Mouse (Mus musculus) bone marrow, adult 2 months (tissue): ENCODE measurements around the gene Rbm20. TPM values are rescaled to one million over a fixed set of nuclear protein-coding genes. Genes with fewer than 3 reads are reported as not detected.
A peak's percentile ranks its signal among the peaks of the same experiment; 100 is the strongest.
"Not testable (repeated sequence)": the region's sequence is repeated elsewhere in the genome, so short reads cannot be mapped to it uniquely, and the experiment has no call there.

Experiments
- H3K27ac ChIP-seq: fragments of 200-500 bp; 2 replicates; pipeline ENCODE4 v1.5.1; 2012; ENCODE audit warnings: low read depth, mild to moderate bottlenecking, control low read depth, inconsistent platforms, low read length; ENCODE audit not compliant: control insufficient read depth, poor library complexity, insufficient read depth
- H3K4me1 ChIP-seq: fragments of 200-500 bp; 2 replicates; pipeline ENCODE4 v1.6.1; 2011; ENCODE audit warnings: low read length; ENCODE audit not compliant: control insufficient read depth, insufficient read depth
- H3K4me3 ChIP-seq: fragments of 200-500 bp; replicated peaks from 2 replicates; pipeline ENCODE3; 2011; ENCODE audit warnings: mild to moderate bottlenecking, low read depth, low read length, control low read depth; ENCODE audit not compliant: control insufficient read depth
- CTCF ChIP-seq: fragments of 200-500 bp; IDR thresholded peaks from 2 replicates; pipeline ENCODE4 v1.5.1; 2011; ENCODE audit warnings: low read length, control low read depth; ENCODE audit not compliant: control insufficient read depth, insufficient read depth
- POLR2A ChIP-seq: fragments of 200-500 bp; IDR thresholded peaks from 2 replicates; pipeline ENCODE4 v1.6.1; 2011; ENCODE audit warnings: low read depth, mild to moderate bottlenecking, control low read depth, low read length, borderline replicate concordance; ENCODE audit not compliant: control insufficient read depth
- WGBS: fragments of 180-500 bp; shearing (Covaris S2); methylation state at CpG from one replicate; pipeline ENCODE4 v1.1.7; 2018; 5-methylcytosine and 5-hydroxymethylcytosine counted together
- polyA plus RNA-seq: library from polyadenylated mRNA; stranded (reverse); fragments of >200 nt; gene quantifications from 2 replicates; pipeline ENCODE4 v1.2.4, GENCODE M21; 2011; ENCODE audit warnings: low replicate concordance; ENCODE audit not compliant: missing spikeins, insufficient read depth, insufficient read length

Rbm20 gene
- polyA plus RNA-seq, 1 experiment: not detected

GRCm38 (mm10) chr19:53801380-53801779 lies 124.3 kb downstream of the Rbm20 start:
- TF ChIP-seq CTCF: no peak
- no peak for TF ChIP-seq POLR2A
- peak overlapping the region; percentile 55 for H3K27ac ChIP-seq
- H3K4me1 ChIP-seq: peaks cover 7% of the 10 kb centered on the region
- no peak overlapping the region for H3K4me3 ChIP-seq
- 71% methylated on average over 5 of the region's 5 CpGs for WGBS

GRCm38 (mm10) chr19:53801789-53802683 lies 124.9 kb downstream of the Rbm20 start:
- Histone ChIP-seq H3K4me1 (peaks cover 7% of the 10 kb centered on the region), H3K4me3 (no peak overlapping the region), H3K27ac (peak overlapping the region; percentile 55)
- WGBS: 40% methylated on average over 11 of the region's 11 CpGs
- no peak for TF ChIP-seq CTCF
- no peak for TF ChIP-seq POLR2A

- WGBS: 23% methylated on average over 2 of the region's 2 CpGs
- Histone ChIP-seq H3K27ac (no peak overlapping the region), H3K4me3 (no peak overlapping the region), H3K4me1 (peaks cover 10% of the 10 kb centered on the region)
- TF ChIP-seq CTCF: no peak
- TF ChIP-seq POLR2A: no peak
These were observed 126.8 kb downstream of the Rbm20 start for GRCm38 (mm10) chr19:53803954-53804353.

DNA sequence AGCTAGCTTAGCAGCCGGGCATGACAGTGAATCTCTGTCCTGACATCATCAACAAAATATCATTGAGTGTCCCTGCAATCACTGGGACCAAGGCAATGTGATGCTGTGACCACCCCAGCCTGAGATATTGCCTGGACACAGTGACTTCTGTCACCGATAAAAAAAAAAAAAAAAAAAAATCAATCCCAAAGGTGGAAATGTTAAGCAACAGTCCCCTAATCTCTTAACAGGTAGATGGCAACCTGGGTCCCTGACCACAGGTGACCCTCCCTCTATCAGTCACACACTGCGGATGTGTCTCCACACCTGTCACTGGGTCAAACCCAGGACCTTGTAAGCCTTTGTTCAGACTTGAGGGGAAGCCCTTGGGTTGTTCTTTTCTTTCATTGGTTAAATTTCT lies 128.0 kb downstream of the Rbm20 start:
- 79% methylated on average over 3 of the region's 3 CpGs for WGBS
- peaks cover 7% of the 10 kb centered on the region for H3K4me1 ChIP-seq

GRCm38 (mm10) chr19:53806126-53806525 lies 129.0 kb downstream of the Rbm20 start:
- Histone ChIP-seq H3K4me1 (peaks cover 5% of the 10 kb centered on the region), H3K4me3 (no peak overlapping the region), H3K27ac (no peak overlapping the region)
- TF ChIP-seq CTCF (no peak), POLR2A (no peak)
- 86% methylated on average over 7 of the region's 7 CpGs for WGBS

More for the DNA sequence above, 128.0 kb downstream of the Rbm20 start:
- TF ChIP-seq CTCF (no peak), POLR2A (no peak)
- no peak overlapping the region for H3K27ac ChIP-seq
- H3K4me3 ChIP-seq: no peak overlapping the region

- 62% methylated on average over 6 of the region's 6 CpGs for WGBS
- H3K4me1 ChIP-seq, H3K27ac ChIP-seq, H3K4me3 ChIP-seq: not testable (repeated sequence)
These were observed 129.6 kb downstream of the Rbm20 start for GRCm38 (mm10) chr19:53806526-53807275.

- WGBS: 24% methylated on average over 5 of the region's 5 CpGs
- no peak overlapping the region for H3K27ac ChIP-seq
- no peak overlapping the region for H3K4me3 ChIP-seq
- TF ChIP-seq CTCF (no peak), POLR2A (no peak)
- H3K4me1 ChIP-seq: peaks cover 3% of the 10 kb centered on the region
These were observed 130.2 kb downstream of the Rbm20 start for GRCm38 (mm10) chr19:53807276-53807801.
